Mouse (Mus musculus) midbrain, embryonic 15.5 days (tissue): Measurements from ENCODE around the gene Supt3. TPM values are rescaled to one million over a fixed set of nuclear protein-coding genes. Genes with fewer than 3 reads are reported as not detected.

Experiments
- ATAC-seq: fragments of 200-750 bp; cut with Nextera tagmentation; replicated peaks from 2 replicates; pipeline ENCODE4 v1.8.0; 2017; ENCODE audit warnings: moderate TSS enrichment
- H3K27ac ChIP-seq: fragments of 300-500 bp; sonication (generic); 2 replicates; pipeline ENCODE4 v1.5.1; 2015; ENCODE audit warnings: mild to moderate bottlenecking, inconsistent platforms
- H3K27me3 ChIP-seq: fragments of 300-500 bp; sonication (generic); replicated peaks from 2 replicates; pipeline ENCODE4 v1.6.1; 2015; ENCODE audit warnings: inconsistent platforms
- H3K36me3 ChIP-seq: fragments of 300-500 bp; sonication (generic); replicated peaks from 2 replicates; pipeline ENCODE4 v1.6.1; 2015; ENCODE audit warnings: inconsistent platforms
- H3K4me1 ChIP-seq: fragments of 300-500 bp; sonication (generic); 2 replicates; pipeline ENCODE4 v1.6.1; 2015; ENCODE audit warnings: inconsistent platforms
- H3K4me2 ChIP-seq: fragments of 300-500 bp; sonication (generic); 2 replicates; pipeline ENCODE4 v1.6.1; 2015; ENCODE audit warnings: inconsistent platforms, mild to moderate bottlenecking, moderate library complexity
- H3K4me3 ChIP-seq: fragments of 300-500 bp; sonication (generic); 2 replicates; pipeline ENCODE4 v1.5.1; 2015; ENCODE audit warnings: mild to moderate bottlenecking, inconsistent platforms
- H3K9ac ChIP-seq: fragments of 300-500 bp; sonication (generic); 2 replicates; pipeline ENCODE4 v1.6.1; 2015; ENCODE audit warnings: mild to moderate bottlenecking, inconsistent platforms
- H3K9me3 ChIP-seq: fragments of 300-500 bp; sonication (generic); 2 replicates; pipeline ENCODE4 v1.6.1; 2016; ENCODE audit warnings: inconsistent platforms
- WGBS: fragments of 180-500 bp; shearing (Covaris S2); methylation state at CpG from one replicate; pipeline ENCODE4 v1.1.7; 2015; ENCODE audit warnings: mixed read lengths; 5-methylcytosine and 5-hydroxymethylcytosine counted together
- polyA plus RNA-seq: library from polyadenylated mRNA; unstranded; fragments of >200 nt; fragmentation: Nextera tagmentation; extraction: Ambion mirVana; gene quantifications from 2 replicates; pipeline ENCODE4 v1.2.1, GENCODE M21; 2015

The Supt3 gene
- polyA plus RNA-seq, 1 experiment from 2014 or later, result 21.5 TPM

GRCm38 (mm10) chr17:44893592-44893991, 116.6 kb downstream of the Supt3 start:
- Histone ChIP-seq H3K4me1 (no peaks in the 10 kb centered on the region), H3K4me2 (no peak overlapping the region), H3K4me3 (no peak overlapping the region), H3K9me3 (no peaks in the 10 kb centered on the region), H3K36me3 (no peaks in the 10 kb centered on the region), H3K27ac (no peak overlapping the region), H3K27me3 (no peaks in the 10 kb centered on the region), H3K9ac (no peak overlapping the region)
- WGBS, result 77% methylated on average over 1 of the region's 1 CpGs
- no peak for ATAC-seq

GRCm38 (mm10) chr17:44943536-44944090, 166.7 kb downstream of the Supt3 start:
- no peak for ATAC-seq
- H3K27ac ChIP-seq, result no peak overlapping the region
- H3K9me3 ChIP-seq, result no peaks in the 10 kb centered on the region
- WGBS, result 76% methylated on average over 4 of the region's 4 CpGs
- no peak overlapping the region for H3K4me2 ChIP-seq
- no peaks in the 10 kb centered on the region for H3K4me1 ChIP-seq
- H3K36me3 ChIP-seq, result no peaks in the 10 kb centered on the region
- H3K27me3 ChIP-seq, result no peaks in the 10 kb centered on the region
- no peak overlapping the region for H3K4me3 ChIP-seq
- no peak overlapping the region for H3K9ac ChIP-seq

GRCm38 (mm10) chr17:44945333-44945732, 168.4 kb downstream of the Supt3 start:
- Histone ChIP-seq H3K4me3 (no peak overlapping the region), H3K27me3 (no peaks in the 10 kb centered on the region), H3K9ac (no peak overlapping the region), H3K27ac (no peak overlapping the region), H3K9me3 (no peaks in the 10 kb centered on the region), H3K4me1 (no peaks in the 10 kb centered on the region), H3K36me3 (no peaks in the 10 kb centered on the region), H3K4me2 (no peak overlapping the region)
- ATAC-seq, result no peak
- 88% methylated on average over 5 of the region's 5 CpGs for WGBS

- Histone ChIP-seq H3K4me2 (no peak overlapping the region), H3K4me1 (no peaks in the 10 kb centered on the region), H3K9ac (no peak overlapping the region), H3K27me3 (no peaks in the 10 kb centered on the region), H3K9me3 (no peaks in the 10 kb centered on the region), H3K27ac (no peak overlapping the region), H3K36me3 (no peaks in the 10 kb centered on the region), H3K4me3 (no peak overlapping the region)
- ATAC-seq, result no peak
- WGBS, result 97% methylated on average over 3 of the region's 3 CpGs
These were observed 171.4 kb downstream of the Supt3 start for GRCm38 (mm10) chr17:44948321-44948720.

DNA sequence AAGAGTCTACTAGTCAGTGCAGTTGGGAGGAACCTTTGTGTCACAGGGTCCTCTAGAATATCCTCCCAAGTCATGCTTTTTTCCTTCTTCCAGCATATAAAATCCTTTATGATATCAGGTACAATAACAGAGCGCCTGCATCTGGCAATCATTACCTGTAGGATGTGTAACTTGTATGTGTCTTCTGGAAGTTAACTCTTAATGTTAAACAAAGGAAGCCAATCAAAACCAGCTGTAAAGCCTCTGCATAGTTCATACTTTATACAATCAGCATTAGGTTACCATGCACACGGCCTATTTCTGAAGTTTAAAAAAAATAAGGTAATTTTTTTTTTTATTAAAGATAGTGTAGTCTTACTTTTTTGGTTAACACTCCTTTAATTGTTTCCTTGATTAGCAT, 179.7 kb downstream of the Supt3 start:
- Histone ChIP-seq H3K9me3 (no peaks in the 10 kb centered on the region), H3K27me3 (no peaks in the 10 kb centered on the region), H3K4me1 (no peaks in the 10 kb centered on the region), H3K4me2 (no peak overlapping the region), H3K9ac (no peak overlapping the region), H3K36me3 (no peaks in the 10 kb centered on the region), H3K4me3 (no peak overlapping the region), H3K27ac (no peak overlapping the region)
- ATAC-seq, result no peak
- WGBS, result 87% methylated on average over 2 of the region's 2 CpGs

DNA sequence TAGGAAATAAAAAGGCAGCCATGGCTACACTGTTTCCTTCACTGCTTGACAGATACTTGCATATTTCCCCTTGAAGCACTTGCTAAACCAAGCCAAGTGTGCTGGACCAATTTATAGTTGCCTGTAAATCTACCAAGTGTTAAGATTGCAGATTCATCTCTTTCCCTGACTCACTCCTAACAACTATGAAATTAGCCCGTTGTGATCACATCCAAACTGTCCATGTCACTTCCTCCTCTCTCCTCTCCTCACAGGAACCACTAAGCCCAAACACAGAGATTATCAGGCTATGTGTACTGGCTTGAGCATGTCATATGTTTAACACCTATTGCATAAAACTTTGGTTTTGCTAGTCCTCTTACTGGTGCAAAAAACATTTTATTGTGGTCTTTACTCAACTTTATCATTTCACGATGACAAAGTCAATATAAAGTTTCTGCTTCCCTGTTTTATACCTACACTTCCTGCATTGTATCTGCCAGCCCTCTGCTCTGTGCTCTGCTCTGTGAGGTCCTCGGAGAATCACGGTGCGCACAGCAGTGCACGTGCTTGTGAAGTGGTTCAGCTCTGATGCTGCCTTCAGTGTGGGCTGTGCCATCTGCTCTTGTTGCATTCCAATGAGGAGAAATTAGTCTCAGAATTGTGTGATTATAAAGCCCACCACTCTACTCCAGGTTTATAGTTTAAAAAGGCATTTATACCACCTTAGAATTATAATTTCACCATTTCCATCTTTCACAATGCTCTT, 186.3 kb downstream of the Supt3 start:
- ATAC-seq, result no peak
- H3K27ac ChIP-seq, result no peak overlapping the region
- no peaks in the 10 kb centered on the region for H3K4me1 ChIP-seq
- no peaks in the 10 kb centered on the region for H3K27me3 ChIP-seq
- no peak overlapping the region for H3K4me3 ChIP-seq
- H3K9ac ChIP-seq, result no peak overlapping the region
- no peaks in the 10 kb centered on the region for H3K36me3 ChIP-seq
- 60% methylated on average over 6 of the region's 6 CpGs for WGBS
- no peak overlapping the region for H3K4me2 ChIP-seq
- no peaks in the 10 kb centered on the region for H3K9me3 ChIP-seq

DNA sequence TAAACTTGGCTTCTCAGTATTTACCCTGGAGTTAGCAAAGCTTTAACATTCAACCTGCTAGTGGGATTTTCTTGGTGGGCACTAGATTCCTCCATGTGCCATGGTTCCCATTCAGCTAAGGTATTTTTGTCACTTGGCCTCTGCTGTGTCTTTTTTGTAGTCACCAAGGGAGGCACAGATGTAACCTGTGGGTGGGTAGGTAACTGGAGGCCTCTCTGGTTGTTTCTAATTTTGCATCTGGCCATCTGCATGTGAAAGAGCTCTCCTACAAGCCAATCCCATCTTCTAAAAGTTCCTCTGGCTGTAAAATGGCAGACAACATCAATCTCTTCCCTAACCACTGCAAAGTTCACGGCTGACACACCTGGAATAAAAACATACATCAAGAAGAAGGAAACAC, 190.2 kb downstream of the Supt3 start:
- H3K4me1 ChIP-seq, result no peaks in the 10 kb centered on the region
- no peaks in the 10 kb centered on the region for H3K27me3 ChIP-seq
- H3K4me3 ChIP-seq, result no peak overlapping the region
- H3K36me3 ChIP-seq, result no peaks in the 10 kb centered on the region
- no peak overlapping the region for H3K9ac ChIP-seq
- no peak for ATAC-seq
- no peak overlapping the region for H3K27ac ChIP-seq
- no peak overlapping the region for H3K4me2 ChIP-seq
- WGBS, result 90% methylated on average over 1 of the region's 1 CpGs
- no peaks in the 10 kb centered on the region for H3K9me3 ChIP-seq

DNA sequence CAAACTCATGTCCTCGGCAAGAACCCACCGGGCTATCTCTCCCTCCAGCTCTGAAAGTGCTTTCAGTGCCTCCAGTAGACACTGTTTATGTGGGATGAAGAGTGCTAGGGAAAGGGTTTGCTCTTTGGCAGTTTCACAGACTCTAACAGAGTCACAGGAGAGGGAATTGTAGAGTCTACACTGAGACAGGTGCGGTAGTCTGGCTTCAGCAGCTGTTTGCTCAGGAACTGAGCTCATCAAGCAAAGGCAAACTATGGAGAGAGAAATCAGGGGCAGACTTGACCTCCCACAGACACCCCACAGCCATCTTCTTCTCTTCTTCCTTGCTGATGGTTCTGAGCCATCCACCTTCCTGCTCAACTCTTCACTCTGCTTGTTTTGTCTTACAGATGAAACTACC, 193.3 kb downstream of the Supt3 start:
- Histone ChIP-seq H3K27ac (no peak overlapping the region), H3K36me3 (no peaks in the 10 kb centered on the region), H3K9ac (no peak overlapping the region), H3K9me3 (no peaks in the 10 kb centered on the region), H3K27me3 (no peaks in the 10 kb centered on the region), H3K4me2 (no peak overlapping the region), H3K4me3 (no peak overlapping the region), H3K4me1 (no peaks in the 10 kb centered on the region)
- WGBS, result 93% methylated on average over 3 of the region's 3 CpGs
- ATAC-seq, result no peak

DNA sequence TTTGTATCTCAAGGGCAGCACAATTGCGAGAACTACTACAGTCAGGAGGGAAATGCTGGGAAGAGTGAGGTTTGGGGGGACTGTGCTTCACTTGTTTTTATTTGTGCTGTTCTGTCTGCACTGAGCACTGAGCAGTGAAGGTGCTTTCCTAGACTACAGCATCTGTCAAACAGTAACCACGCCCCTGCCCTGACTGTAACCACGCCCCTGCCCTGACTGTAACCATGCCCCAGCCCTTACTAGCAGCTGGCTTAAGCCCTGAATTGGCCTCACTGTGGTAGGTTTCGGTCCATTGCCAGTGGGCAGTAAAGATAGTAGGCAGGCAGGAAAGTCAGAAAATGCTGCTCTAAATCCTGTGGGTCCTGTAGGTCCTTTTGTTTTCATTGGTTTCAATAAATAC, 196.5 kb downstream of the Supt3 start:
- Histone ChIP-seq H3K4me1 (no peaks in the 10 kb centered on the region), H3K4me2 (no peak overlapping the region), H3K27me3 (no peaks in the 10 kb centered on the region), H3K9me3 (no peaks in the 10 kb centered on the region), H3K9ac (no peak overlapping the region), H3K36me3 (no peaks in the 10 kb centered on the region), H3K4me3 (no peak overlapping the region), H3K27ac (no peak overlapping the region)
- WGBS, result 59% methylated on average over 4 of the region's 4 CpGs
- ATAC-seq, result no peak

DNA sequence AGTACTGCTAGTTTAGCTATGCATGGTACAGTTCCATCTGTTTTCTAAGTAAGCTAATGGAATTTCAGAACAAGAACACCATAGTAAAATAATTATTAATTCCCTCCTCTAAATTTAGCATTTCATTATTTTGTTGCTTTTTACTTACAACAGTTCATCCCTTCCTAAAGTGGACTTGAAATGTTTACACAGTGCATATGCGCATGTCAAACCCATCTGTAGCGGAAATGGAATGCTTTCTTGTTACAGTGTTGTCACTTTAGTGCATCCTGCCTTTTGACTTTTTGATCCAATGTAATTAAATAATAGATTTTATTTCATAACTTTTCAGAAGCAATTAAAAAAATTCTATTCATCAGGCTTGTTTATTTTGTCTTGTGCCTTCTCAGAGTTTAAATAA, 200.7 kb downstream of the Supt3 start:
- no peak overlapping the region for H3K4me2 ChIP-seq
- no peaks in the 10 kb centered on the region for H3K4me1 ChIP-seq
- H3K36me3 ChIP-seq, result no peaks in the 10 kb centered on the region
- H3K9me3 ChIP-seq, result no peaks in the 10 kb centered on the region
- no peaks in the 10 kb centered on the region for H3K27me3 ChIP-seq
- H3K27ac ChIP-seq, result no peak overlapping the region
- H3K9ac ChIP-seq, result no peak overlapping the region
- H3K4me3 ChIP-seq, result no peak overlapping the region
- 94% methylated on average over 2 of the region's 2 CpGs for WGBS
- ATAC-seq, result no peak

DNA sequence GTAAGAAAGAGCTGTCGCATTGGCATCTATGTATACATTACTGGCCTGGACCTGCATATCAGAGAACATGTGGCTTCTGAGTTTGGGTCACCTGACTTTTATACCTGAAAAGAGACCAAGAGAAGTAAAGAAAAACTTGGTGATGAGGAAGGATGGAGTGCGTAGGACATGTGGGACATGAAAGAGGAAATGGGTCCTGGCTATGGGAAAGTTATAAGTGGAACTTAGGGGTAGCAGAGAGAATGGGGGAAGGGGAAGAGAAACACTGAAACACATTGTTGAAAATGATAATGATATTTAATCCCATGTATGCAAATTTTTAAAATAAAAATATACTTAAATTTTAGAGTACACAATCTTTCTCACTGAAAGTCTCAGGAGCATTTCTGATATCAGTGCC, 211.0 kb downstream of the Supt3 start:
- no peak overlapping the region for H3K4me3 ChIP-seq
- H3K27ac ChIP-seq, result no peak overlapping the region
- 93% methylated on average over 2 of the region's 2 CpGs for WGBS
- no peaks in the 10 kb centered on the region for H3K4me1 ChIP-seq
- H3K27me3 ChIP-seq, result no peaks in the 10 kb centered on the region
- H3K9ac ChIP-seq, result no peak overlapping the region
- ATAC-seq, result no peak
- H3K9me3 ChIP-seq, result no peaks in the 10 kb centered on the region
- no peaks in the 10 kb centered on the region for H3K36me3 ChIP-seq
- no peak overlapping the region for H3K4me2 ChIP-seq

DNA sequence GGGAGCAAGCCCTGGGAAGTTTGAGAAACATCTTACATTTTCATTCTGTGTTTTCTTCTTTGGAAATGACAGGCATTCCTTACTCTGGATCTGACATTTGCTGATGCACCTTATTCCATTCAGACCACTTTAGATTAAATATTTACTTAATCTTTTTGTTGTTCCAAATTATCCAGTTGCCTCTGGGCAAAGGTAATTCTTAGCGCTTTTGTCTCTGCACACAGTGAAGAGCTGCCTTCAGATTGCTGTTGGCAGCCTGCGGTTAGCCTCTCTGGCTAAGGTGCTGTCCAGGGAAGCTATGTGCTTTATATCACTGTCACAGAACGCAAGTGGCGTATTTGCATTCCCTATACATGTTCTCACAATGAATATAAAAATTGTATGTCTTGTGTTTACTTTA, 226.4 kb downstream of the Supt3 start:
- no peak overlapping the region for H3K4me2 ChIP-seq
- H3K9me3 ChIP-seq, result no peaks in the 10 kb centered on the region
- H3K4me3 ChIP-seq, result no peak overlapping the region
- H3K27ac ChIP-seq, result no peak overlapping the region
- WGBS, result 84% methylated on average over 4 of the region's 4 CpGs
- H3K36me3 ChIP-seq, result no peaks in the 10 kb centered on the region
- no peak overlapping the region for H3K9ac ChIP-seq
- no peaks in the 10 kb centered on the region for H3K4me1 ChIP-seq
- no peaks in the 10 kb centered on the region for H3K27me3 ChIP-seq
- ATAC-seq, result no peak

DNA sequence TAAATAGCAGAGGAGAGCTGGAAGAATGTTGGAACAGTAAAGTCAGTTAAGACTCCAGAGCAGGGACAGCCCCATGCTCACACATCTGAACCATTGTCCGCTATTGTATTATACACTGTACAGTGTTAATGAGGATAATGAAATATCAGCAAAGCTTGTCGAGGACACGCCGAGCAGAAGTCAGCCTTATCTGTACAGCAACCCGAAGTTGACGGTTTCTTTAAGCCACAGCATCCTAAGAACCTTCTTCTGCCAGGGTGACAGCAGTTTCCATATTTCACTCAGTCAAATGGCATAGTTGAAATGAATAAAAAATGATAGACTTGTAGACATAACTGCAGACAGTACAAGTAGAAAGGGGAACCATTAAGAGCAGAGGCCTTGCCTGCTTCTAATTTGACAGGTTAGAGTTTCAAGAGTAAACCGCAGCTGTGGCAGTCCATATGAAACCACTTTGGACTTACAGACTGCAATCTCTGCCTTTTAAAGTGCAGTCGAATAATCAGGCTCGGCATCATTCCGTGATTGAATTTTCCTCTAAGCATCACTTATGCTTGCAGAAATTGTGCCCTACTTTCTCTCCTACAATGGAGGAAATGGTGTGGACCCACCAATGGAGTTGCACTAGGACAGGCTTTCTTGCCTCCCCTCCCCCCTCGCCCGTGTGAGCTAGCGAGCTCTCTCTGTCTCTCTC, 227.7 kb downstream of the Supt3 start:
- Histone ChIP-seq H3K9ac (no peak overlapping the region), H3K27me3 (no peaks in the 10 kb centered on the region), H3K4me1 (no peaks in the 10 kb centered on the region), H3K4me3 (no peak overlapping the region), H3K27ac (no peak overlapping the region), H3K9me3 (no peaks in the 10 kb centered on the region), H3K36me3 (no peaks in the 10 kb centered on the region), H3K4me2 (no peak overlapping the region)
- 85% methylated on average over 13 of the region's 13 CpGs for WGBS
- ATAC-seq, result no peak
